Mouse (Mus musculus) MN1 (cell line): ENCODE data around the gene Pafah2.
A peak's percentile ranks its signal among the peaks of the same experiment; 100 is the strongest.

Experiments used
- DNase-seq: peaks from one replicate; pipeline ENCODE4 v3.0.0-alpha.2; 2016; ENCODE audit warnings: low spot score

Pafah2 gene

GRCm38 (mm10) chr4:134423949-134424348 is 27.8 kb downstream of the Pafah2 start:
- no peak for DNase-seq

GRCm38 (mm10) chr4:134425088-134425487 is 29.0 kb downstream of the Pafah2 start:
- no peak for DNase-seq

- peak; percentile 97 for DNase-seq
Measured at GRCm38 (mm10) chr4:134430381-134431004, 34.4 kb downstream of the Pafah2 start.

GRCm38 (mm10) chr4:134432686-134433360 is 36.7 kb downstream of the Pafah2 start:
- no peak for DNase-seq

- peak; percentile 70 for DNase-seq
Measured at GRCm38 (mm10) chr4:134436185-134436584, 40.1 kb downstream of the Pafah2 start.

- peak; percentile 44 for DNase-seq
Measured at GRCm38 (mm10) chr4:134436659-134437058, 40.5 kb downstream of the Pafah2 start.

GRCm38 (mm10) chr4:134439119-134439518 is 43.0 kb downstream of the Pafah2 start:
- no peak for DNase-seq

- DNase-seq = no peak
Measured at GRCm38 (mm10) chr4:134439919-134440318, 43.8 kb downstream of the Pafah2 start.

- DNase-seq = no peak
Measured at GRCm38 (mm10) chr4:134442216-134442615, 46.1 kb downstream of the Pafah2 start.

GRCm38 (mm10) chr4:134443589-134443988 is 47.5 kb downstream of the Pafah2 start:
- DNase-seq = no peak

GRCm38 (mm10) chr4:134444949-134445348 is 48.8 kb downstream of the Pafah2 start:
- DNase-seq = no peak

- no peak for DNase-seq
Measured at GRCm38 (mm10) chr4:134445489-134445888, 49.4 kb downstream of the Pafah2 start.

GRCm38 (mm10) chr4:134447966-134448365 is 51.8 kb downstream of the Pafah2 start:
- no peak for DNase-seq

- peak; percentile 79 for DNase-seq
Measured at GRCm38 (mm10) chr4:134449595-134450391, 53.7 kb downstream of the Pafah2 start.

GRCm38 (mm10) chr4:134450392-134451195 is 54.5 kb downstream of the Pafah2 start:
- peak; percentile 72 for DNase-seq

- no peak for DNase-seq
Measured at GRCm38 (mm10) chr4:134451484-134451883, 55.4 kb downstream of the Pafah2 start.

- DNase-seq = no peak
Measured at GRCm38 (mm10) chr4:134453619-134454400, 57.7 kb downstream of the Pafah2 start.

GRCm38 (mm10) chr4:134455310-134455709 is 59.2 kb downstream of the Pafah2 start:
- no peak for DNase-seq

- no peak for DNase-seq
Measured at GRCm38 (mm10) chr4:134457130-134457825, 61.2 kb downstream of the Pafah2 start.

GRCm38 (mm10) chr4:134458856-134459255 is 62.7 kb downstream of the Pafah2 start:
- DNase-seq = peak; percentile 67

GRCm38 (mm10) chr4:134460277-134460676 is 64.2 kb downstream of the Pafah2 start:
- DNase-seq = no peak
